26 mouse cellular contexts compared by ENCODE assay signal in genomic region chr14:105505261-105505660, GRCm38 (mm10).
DNase-seq lines count a peak whose midpoint lies in the region; ATAC-seq and TF ChIP-seq lines count a peak whose summit lies in the region.
"Had no signal": no experiment of that assay in that cellular context is flagged by ENCODE, and none has a peak within 500 bp of the region (broad histone marks: within the 10 kb centered on the region; RNA-seq: fewer than 3 reads in every experiment).

No protein-coding gene starts in this region.

- no peaks in the 10 kb centered on the region for H3K9me3 ChIP-seq in hindbrain, embryonic 16.5 days (ENCODE audit: control insufficient read depth, low read length)
- H3K9me3 ChIP-seq: forebrain, embryonic 12.5 days; liver, embryonic 12.5 days; midbrain, embryonic 13.5 days had no signal

- no peak for TF ChIP-seq POLR2A in heart, adult 2 months (IDR thresholded peaks at IDR 0.05; ENCODE audit: insufficient read depth, low read depth, low read length)
- no peak for TF ChIP-seq POLR2A in bone marrow macrophage, adult 2 months (IDR thresholded peaks at IDR 0.05; ENCODE audit: borderline replicate concordance, low read depth, low read length)

- TF ChIP-seq EP300 in heart, adult 2 months (IDR thresholded peaks at IDR 0.05; ENCODE audit: insufficient read depth, low read depth, low read length), result no peak

- 75% methylated on average over 4 of the region's 4 CpGs for WGBS in heart, adult 2 months
- WGBS in hindbrain, embryonic 16.5 days, result 80% methylated on average over 4 of the region's 4 CpGs

- no peaks in the 10 kb centered on the region; the same call in 1 of the 2 replicates for H3K4me1 ChIP-seq in heart, adult 2 months (ENCODE audit: control insufficient read depth, insufficient read depth, low read length)
- peaks cover 11% of the 10 kb centered on the region for H3K4me1 ChIP-seq in bone marrow macrophage, adult 2 months (ENCODE audit: control insufficient read depth, insufficient read depth, low read length)
- H3K4me1 ChIP-seq in hindbrain, embryonic 16.5 days (ENCODE audit: control insufficient read depth, insufficient read depth, low read depth, low read length), result peaks cover 18% of the 10 kb centered on the region
- H3K4me1 ChIP-seq: liver, embryonic 12.5 days; megakaryocyte, embryonic 14.5 days had no signal

- ATAC-seq in hindbrain, embryonic 16.5 days, result no peak
- ATAC-seq: inflammation-experienced regulatory T-cells, adult 6 months; liver, embryonic 12.5 days; liver, postnatal 0 days; lung, postnatal 0 days; midbrain, embryonic 13.5 days had no signal

- peak overlapping the region; percentile 30; the same call in 1 of the 2 replicates for H3K27ac ChIP-seq in heart, adult 2 months
- peak overlapping the region; percentile 59 for H3K27ac ChIP-seq in bone marrow macrophage, adult 2 months (ENCODE audit: insufficient read depth, low read depth, low read length)
- H3K27ac ChIP-seq in hindbrain, embryonic 16.5 days (ENCODE audit: low read depth, low read length), result no peak overlapping the region
- H3K27ac ChIP-seq: forebrain, embryonic 12.5 days; hindbrain, embryonic 14.5 days; layer of hippocampus, adult 2 months; left cerebral cortex, adult 2 months; liver, embryonic 12.5 days; midbrain, embryonic 13.5 days had no signal

- no peak overlapping the region for H3K4me2 ChIP-seq in hindbrain, embryonic 16.5 days (ENCODE audit: low read length)
- H3K4me2 ChIP-seq: forebrain, embryonic 12.5 days; heart, embryonic 11.5 days; hindbrain, embryonic 14.5 days; liver, embryonic 12.5 days; midbrain, embryonic 13.5 days had no signal

- intact Hi-C loops in heart, adult 2 months (cut with DNase I), result no loop called here
- intact Hi-C loops in heart, postnatal 36 days (cut with DNase I), result no loop called here

- H3K9ac ChIP-seq in heart, adult 2 months (ENCODE audit: low read depth, low read length), result no peak overlapping the region
- H3K9ac ChIP-seq in hindbrain, embryonic 16.5 days (ENCODE audit: low read depth, low read length), result no peak overlapping the region
- H3K9ac ChIP-seq: forebrain, embryonic 12.5 days; hindbrain, embryonic 14.5 days; liver, embryonic 12.5 days; liver, postnatal 0 days; midbrain, embryonic 13.5 days had no signal

- no peaks in the 10 kb centered on the region for H3K79me2 ChIP-seq in heart, adult 2 months (replicated peaks; ENCODE audit: control insufficient read depth, insufficient read depth, low read length)

- H3K4me3 ChIP-seq in heart, adult 2 months, result no peak overlapping the region
- no peak overlapping the region for H3K4me3 ChIP-seq in bone marrow macrophage, adult 2 months (ENCODE audit: insufficient read depth, low read length)
- H3K4me3 ChIP-seq in hindbrain, embryonic 16.5 days (ENCODE audit: low read length), result no peak overlapping the region
- H3K4me3 ChIP-seq: erythroblast, embryonic 14.5 days; forebrain, embryonic 12.5 days; layer of hippocampus, adult 2 months; left cerebral cortex, adult 2 months; liver, embryonic 12.5 days; megakaryocyte, embryonic 14.5 days; midbrain, embryonic 13.5 days had no signal

- TF ChIP-seq CTCF in heart, adult 2 months (IDR thresholded peaks at IDR 0.05), result no peak
- no peak for TF ChIP-seq CTCF in bone marrow macrophage, adult 2 months (IDR thresholded peaks at IDR 0.05; ENCODE audit: low read depth, low read length)

- H3K27me3 ChIP-seq in heart, adult 2 months (ENCODE audit: control insufficient read depth, insufficient read depth, low read length), result no peaks in the 10 kb centered on the region
- H3K27me3 ChIP-seq in hindbrain, embryonic 16.5 days (replicated peaks; ENCODE audit: control insufficient read depth, insufficient read depth, low read length), result no peaks in the 10 kb centered on the region
- H3K27me3 ChIP-seq: CH12.LX; megakaryocyte, embryonic 14.5 days had no signal

- no peaks in the 10 kb centered on the region for H3K36me3 ChIP-seq in heart, adult 2 months (ENCODE audit: control insufficient read depth, insufficient read depth, low read length)
- H3K36me3 ChIP-seq in hindbrain, embryonic 16.5 days (ENCODE audit: control insufficient read depth, insufficient read depth, low read length), result no peaks in the 10 kb centered on the region
- H3K36me3 ChIP-seq: forebrain, embryonic 12.5 days; liver, embryonic 12.5 days; midbrain, embryonic 13.5 days had no signal

- DNase-seq in heart, adult 2 months, result no peak
- no peak for DNase-seq in heart, postnatal 36 days
- peak; percentile 52 for DNase-seq in embryo, embryonic 11 days
- DNase-seq in frontal cortex, postnatal 36 days (ENCODE audit: low spot score in 2 of 2), result no peak
- DNase-seq: adrenal gland, adult 8-10 months; cerebellum, adult 18-20 months; cerebellum, postnatal 10 days; gastrocnemius, postnatal 14 days; kidney, adult 18-20 months; kidney, postnatal 36 days; liver, postnatal 0 days; lung, postnatal 4 days had no signal
